Mouse (Mus musculus) lung, embryonic 14.5 days (tissue): ENCODE measurements around the gene Mtap. TPM values are rescaled to one million over a fixed set of nuclear protein-coding genes. Genes with fewer than 3 reads are reported as not detected.

Experiments
- ATAC-seq: fragments of 200-750 bp; cut with Nextera tagmentation; 2 replicates; pipeline ENCODE4 v1.8.0; 2017; ENCODE audit warnings: mild to moderate bottlenecking, moderate TSS enrichment, moderate library complexity; ENCODE audit not compliant: insufficient read depth
- DNase-seq: peaks from one replicate; pipeline ENCODE4 v3.0.0-alpha.2; 2015
- H3K27ac ChIP-seq: fragments of 300-500 bp; sonication (generic); 2 replicates; pipeline ENCODE4 v1.5.1; 2014; ENCODE audit warnings: low read depth, mild to moderate bottlenecking, moderate library complexity
- H3K27me3 ChIP-seq: fragments of 300-500 bp; sonication (generic); 2 replicates; pipeline ENCODE4 v1.6.1; 2014; ENCODE audit warnings: low read length, control low read depth; ENCODE audit not compliant: insufficient read depth
- H3K36me3 ChIP-seq: fragments of 300-500 bp; sonication (generic); 2 replicates; pipeline ENCODE4 v1.6.1; 2014; ENCODE audit warnings: control low read depth; ENCODE audit not compliant: insufficient read depth
- H3K4me1 ChIP-seq: fragments of 300-500 bp; sonication (generic); 2 replicates; pipeline ENCODE4 v1.6.1; 2014; ENCODE audit warnings: antibody characterized with exemption, control low read depth; ENCODE audit not compliant: insufficient read depth
- H3K4me2 ChIP-seq: fragments of 300-500 bp; sonication (generic); 2 replicates; pipeline ENCODE4 v1.6.1; 2014; ENCODE audit warnings: mild to moderate bottlenecking
- H3K4me3 ChIP-seq: fragments of 300-500 bp; sonication (generic); 2 replicates; pipeline ENCODE4 v1.5.1; 2014; ENCODE audit warnings: low read depth, low read length
- H3K9ac ChIP-seq: fragments of 300-500 bp; sonication (generic); 2 replicates; pipeline ENCODE4 v1.6.1; 2014
- H3K9me3 ChIP-seq: fragments of 300-500 bp; sonication (generic); 2 replicates; pipeline ENCODE4 v1.6.1; 2016; ENCODE audit warnings: low read depth, low read length, control low read depth
- CTCF ChIP-seq: IDR thresholded peaks from 2 replicates; pipeline ENCODE4 v1.5.1; 2016; ENCODE audit warnings: antibody characterized with exemption, low read depth
- WGBS: fragments of 180-500 bp; shearing (Covaris S2); extraction: QIAGEN DNeasy Blood & Tissue Kit; methylation state at CpG from one replicate; pipeline ENCODE4 v1.1.7; 2014; 5-methylcytosine and 5-hydroxymethylcytosine counted together
- polyA plus RNA-seq: library from polyadenylated mRNA; unstranded; fragments of >200 nt; fragmentation: Nextera tagmentation; extraction: Ambion mirVana; gene quantifications from 2 replicates; pipeline ENCODE4 v1.2.1, GENCODE M21; 2014

Gene Mtap
- polyA plus RNA-seq, 1 experiment from 2014 or later: 74.6 TPM

GRCm38 (mm10) chr4:89210314-89210713, 73.4 kb downstream of the Mtap start:
- no peaks in the 10 kb centered on the region for H3K4me1 ChIP-seq
- H3K36me3 ChIP-seq: no peaks in the 10 kb centered on the region
- DNase-seq: peak; percentile 1

GRCm38 (mm10) chr4:89212178-89212577, 75.3 kb downstream of the Mtap start:
- ATAC-seq (no peak), DNase-seq (no peak)
- H3K4me2 ChIP-seq: no peak overlapping the region
- no peak for TF ChIP-seq CTCF
- no peaks in the 10 kb centered on the region for H3K36me3 ChIP-seq
- H3K27me3 ChIP-seq: no peaks in the 10 kb centered on the region
- WGBS: 66% methylated on average over 3 of the region's 3 CpGs
- no peak overlapping the region for H3K4me3 ChIP-seq
- no peaks in the 10 kb centered on the region for H3K9me3 ChIP-seq
- H3K27ac ChIP-seq: no peak overlapping the region
- no peaks in the 10 kb centered on the region for H3K4me1 ChIP-seq
- H3K9ac ChIP-seq: no peak overlapping the region

More at GRCm38 (mm10) chr4:89210314-89210713, 73.4 kb downstream of the Mtap start:
- WGBS: 41% methylated on average over 7 of the region's 7 CpGs
- Histone ChIP-seq H3K4me2 (no peak overlapping the region), H3K27me3 (no peaks in the 10 kb centered on the region), H3K9me3 (no peaks in the 10 kb centered on the region), H3K9ac (no peak overlapping the region), H3K27ac (no peak overlapping the region), H3K4me3 (no peak overlapping the region)
- TF ChIP-seq CTCF: no peak
- no peak for ATAC-seq

Other genes starting within 250 kb of the Mtap start
- gene Cdkn2a, start 157.5 kb downstream of the Mtap start, polyA plus RNA-seq: not detected in 2 replicates
- gene Cdkn2b, start 173.9 kb downstream of the Mtap start, polyA plus RNA-seq: 1.5 TPM in 2 replicates